Mouse (Mus musculus): ENCODE data around the gene Runx2.
A peak's percentile ranks its signal among the peaks of the same experiment; 100 is the strongest.

Runx2 gene

DNA sequence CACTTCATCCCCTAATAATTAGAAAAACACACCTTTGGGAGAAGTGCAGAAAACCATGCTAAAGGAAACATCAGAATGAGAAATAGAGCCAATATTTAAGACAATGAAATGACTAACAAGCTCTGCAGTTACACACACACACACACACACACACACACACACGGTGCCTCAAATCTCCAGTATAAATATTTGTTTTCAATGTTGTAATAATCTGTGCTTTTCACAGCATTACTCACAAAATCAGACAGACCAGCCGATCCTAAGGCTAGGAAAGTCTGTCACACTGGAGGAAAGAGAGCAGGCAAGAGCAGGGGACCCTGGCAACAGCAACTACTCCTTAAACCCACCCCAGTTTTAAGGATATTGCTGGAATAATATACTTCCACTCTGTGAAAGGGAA is 196.9 kb downstream of the Runx2 start:
- DNase-seq, result no peak

DNA sequence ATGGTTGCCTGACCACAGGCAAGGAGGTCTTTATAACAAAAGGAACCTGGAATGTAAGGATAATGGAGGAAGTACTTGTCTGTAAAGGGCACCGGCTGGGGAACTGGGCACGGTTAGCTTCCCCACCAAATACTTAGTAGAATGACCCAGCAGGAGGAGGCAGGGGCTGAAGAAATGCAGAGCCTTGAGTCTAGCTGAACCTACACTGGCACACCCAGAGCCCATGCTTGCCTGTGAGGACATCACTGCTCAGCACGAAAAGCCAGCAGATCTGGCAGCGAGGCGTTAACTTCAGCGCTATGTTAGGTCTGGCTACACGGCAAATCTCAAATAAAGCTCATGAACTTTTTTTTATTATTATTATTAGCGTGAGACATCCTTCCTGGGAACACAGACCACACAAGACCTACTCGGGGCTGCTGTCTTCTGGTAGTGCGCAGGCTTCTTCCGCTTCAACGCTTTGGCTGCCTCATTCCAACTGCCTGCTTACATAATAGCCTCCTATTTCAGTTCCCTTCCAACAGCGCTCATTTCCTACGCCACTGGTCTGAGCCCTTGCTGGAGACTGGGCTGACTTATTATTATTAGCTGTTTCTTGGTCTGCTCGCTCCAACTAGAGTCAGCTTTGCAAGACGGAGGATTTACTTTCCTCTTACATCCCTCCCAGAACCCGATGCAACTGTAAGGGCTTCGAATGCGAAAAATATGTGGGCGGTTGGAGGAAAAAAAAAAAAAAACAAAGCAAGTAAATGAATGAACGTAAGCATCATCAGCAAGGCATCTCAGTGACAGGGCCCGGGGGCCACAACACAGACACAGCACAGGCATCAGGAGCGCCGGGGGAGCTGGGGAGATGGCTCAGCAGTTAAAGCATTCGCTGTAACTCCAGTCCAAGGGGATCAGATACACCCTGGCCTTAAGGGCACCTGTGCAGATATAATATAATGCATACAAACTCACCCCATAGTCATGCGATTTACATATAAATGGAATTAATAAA is 200.6 kb downstream of the Runx2 start:
- DNase-seq, result peak; percentile 37

DNA sequence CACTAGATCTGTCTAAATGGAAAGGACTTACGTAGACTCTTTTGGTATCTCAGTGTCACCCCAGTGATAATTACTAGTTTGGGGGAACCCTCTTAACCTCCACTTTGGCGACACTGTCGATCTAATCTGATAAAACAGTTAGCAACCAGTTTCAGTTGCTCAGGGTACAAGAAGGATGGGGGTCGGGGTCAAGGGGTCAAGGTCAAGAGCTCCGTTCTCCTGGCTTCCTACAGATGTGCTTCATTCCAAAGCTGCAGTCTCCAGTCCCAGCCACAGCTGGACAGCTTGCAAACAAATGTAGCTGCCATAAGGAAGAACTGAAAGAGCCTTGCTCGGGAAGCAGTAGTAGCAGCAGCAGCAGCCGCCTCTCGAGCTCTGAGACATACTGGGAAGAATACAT is 202.0 kb downstream of the Runx2 start:
- DNase-seq, result no peak

DNA sequence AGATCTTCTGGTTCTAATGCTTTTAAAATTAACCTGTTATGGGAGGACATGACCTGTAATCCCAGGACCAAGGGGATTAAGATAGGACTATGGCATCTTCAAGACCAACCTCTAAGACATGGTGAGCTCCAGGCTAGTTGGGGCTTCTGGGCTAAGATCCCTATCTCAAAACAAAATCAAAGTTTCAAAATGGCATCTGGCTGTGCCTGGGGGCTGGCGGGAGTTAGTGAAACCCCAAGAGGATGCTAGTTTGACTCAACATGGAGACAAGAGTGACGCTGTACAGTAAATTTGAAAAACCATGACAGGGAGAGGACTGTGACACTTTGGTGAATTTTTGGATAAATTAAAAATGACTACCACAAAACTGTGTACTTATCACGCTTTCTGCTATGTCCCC is 202.6 kb downstream of the Runx2 start:
- DNase-seq, result no peak

DNA sequence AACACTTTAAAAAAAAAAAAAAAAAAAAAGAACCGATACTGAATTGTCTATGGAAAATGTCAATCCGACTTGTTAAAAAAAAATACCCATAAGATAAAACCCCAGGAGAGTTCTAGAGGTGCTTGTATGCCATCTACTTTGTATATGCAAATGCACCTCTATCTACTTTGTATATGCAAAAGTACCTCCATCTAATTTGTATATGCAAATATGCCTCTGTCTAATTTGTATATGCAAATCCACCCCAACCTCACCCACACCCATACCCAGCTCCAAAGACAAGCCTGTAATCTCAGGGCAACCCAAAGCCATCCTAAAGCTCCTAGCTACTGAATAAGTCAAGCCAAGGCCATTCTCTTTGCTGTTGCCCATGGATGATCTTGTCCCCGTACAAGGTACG is 203.1 kb downstream of the Runx2 start:
- no peak for DNase-seq

DNA sequence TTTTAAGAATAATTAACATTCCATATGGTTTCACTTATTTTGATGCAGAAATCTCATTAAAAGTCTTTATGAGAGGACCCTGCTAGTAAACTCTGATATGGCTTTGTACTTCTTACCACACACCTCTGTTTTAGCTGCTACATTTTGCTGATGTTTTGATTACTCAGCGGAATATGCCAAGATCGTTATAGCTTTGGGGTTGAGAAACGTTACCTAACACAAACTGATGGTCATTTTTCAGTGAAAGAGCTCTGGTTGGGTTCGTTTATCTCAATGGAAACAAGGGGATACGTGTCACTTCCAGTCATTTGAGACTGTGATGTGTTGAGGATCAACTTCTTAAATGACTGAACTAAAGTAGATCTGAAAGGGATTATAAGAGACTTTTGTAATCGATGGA is 203.8 kb downstream of the Runx2 start:
- DNase-seq, result no peak

DNA sequence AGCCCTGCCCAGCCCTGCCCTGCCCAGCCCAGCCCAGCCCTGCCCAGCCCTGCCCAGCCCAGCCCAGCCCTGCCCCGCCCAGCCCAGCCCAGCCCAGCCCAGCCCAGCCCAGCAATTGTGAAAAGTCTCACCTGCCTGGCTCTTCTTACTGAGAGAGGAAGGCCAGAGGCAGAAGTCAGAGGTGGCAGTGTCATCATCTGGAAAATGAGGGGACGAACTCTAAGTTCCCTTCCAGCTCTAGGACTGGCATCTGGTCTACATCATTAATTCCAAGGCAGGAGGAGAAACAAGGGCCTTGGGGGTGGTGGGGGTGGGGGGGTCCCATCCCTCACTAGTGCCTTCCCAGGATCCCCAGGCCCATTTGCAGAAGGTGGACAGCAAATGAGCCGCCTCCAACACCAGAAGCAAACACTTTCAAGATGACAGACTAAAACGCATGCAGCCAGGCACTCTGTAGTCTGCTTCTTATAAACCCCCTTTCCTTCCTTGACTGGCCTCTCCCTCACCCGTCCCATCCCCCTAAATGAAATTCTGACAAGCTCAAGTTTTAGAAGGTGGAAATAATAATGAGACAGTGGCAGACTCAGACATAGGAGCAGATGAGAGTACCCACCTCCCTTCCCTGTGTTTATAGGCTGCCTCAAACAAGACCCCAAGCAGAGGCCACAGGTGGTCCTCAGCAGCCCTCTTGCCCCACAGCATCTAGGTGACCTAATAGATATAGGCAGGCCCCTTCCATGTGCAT is 204.5 kb downstream of the Runx2 start:
- DNase-seq, result no peak

DNA sequence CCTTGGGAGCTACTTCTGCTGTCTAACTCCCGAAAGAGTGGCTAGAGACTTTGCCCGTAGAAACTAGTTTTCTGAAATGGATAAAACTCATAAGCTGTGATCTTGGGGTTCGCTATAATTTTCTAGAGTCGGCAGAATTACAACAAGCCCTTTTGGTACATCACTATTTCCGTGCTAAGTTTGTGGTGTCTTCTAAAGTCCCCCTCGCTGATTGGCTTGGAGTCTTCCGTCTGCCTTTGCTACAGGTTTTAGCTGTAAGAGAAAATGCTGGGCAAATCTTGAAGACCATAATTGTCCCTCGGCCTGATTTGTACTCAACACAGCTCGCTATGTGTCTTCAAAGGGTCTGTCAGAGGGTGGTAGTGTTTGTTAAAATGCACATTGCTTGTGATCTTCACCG is 205.2 kb downstream of the Runx2 start:
- no peak for DNase-seq

DNA sequence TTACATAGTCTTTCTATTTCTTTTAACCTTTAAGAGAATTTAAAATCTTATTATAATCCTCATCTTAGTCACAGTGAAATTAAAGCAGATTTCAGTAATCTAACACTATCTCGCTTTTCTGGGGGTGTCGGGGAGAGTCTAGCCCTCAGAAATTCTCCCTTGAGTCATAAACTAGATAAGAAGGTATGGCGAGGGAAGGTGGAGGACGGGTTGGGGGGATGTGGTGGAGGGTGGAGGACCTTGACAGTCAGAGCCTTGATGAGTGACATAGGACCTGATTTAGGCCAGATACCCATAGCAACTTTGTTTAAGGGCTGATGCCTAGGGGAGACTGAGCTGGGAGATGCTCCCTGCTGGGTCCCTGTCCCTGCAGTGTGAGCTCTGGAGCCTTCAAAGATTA is 205.7 kb downstream of the Runx2 start:
- DNase-seq, result no peak

DNA sequence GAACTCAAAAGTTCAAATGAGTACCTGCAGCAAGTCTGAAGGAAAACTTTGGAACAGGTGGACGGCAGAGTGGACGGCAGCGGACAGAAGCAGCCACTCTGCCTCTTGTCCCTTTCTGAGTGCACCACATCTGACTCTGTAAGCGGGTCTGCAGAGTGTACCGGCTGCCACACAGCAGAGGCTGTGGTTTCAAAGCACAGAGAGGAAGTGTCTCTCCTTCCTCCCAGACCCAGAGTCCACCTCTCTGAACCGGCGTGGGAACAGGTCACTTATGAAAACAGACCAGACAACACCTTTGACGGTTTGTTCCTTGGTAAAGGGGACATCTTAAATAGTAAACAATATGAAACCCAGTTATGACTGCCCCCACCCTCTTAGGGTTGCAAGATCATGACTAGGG is 207.2 kb downstream of the Runx2 start:
- no peak for DNase-seq

DNA sequence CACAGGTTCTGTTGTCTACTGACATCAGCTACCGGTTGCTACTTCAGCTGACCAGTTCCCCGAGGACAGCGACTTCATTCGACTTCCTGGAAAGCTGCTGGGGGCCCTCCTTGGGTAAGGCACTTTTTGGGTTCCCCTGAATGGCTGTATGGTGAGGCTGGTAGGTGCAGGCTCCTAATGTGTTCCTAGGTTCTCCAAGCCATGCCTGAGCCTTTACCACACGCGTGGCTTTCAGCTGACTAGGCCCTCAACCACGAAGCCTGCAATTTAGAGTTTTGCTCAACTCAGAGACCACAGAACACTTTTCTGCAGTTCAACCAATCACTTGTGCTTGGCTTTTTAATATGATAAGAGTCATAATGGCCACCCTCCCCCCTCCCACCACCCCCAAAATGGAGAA is 208.4 kb downstream of the Runx2 start:
- no peak for DNase-seq

DNA sequence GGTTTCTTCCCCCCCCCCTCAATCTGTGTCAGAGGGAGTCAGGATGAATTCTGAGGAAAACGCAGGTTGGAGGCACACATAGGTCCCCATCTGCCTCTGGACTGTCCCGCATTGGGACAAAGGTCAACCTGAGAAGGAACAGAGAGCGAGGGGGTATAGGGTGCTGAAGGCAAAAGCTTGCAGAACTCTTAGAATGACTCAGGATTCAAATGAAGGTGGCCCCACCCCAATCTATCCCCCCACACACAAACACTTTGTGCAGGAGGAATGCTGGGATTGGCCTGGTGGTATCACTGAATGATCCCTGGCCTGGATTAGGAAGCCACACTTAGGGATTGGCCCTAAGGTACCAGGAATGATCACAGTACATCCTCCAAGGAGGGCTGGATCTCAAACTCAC is 208.8 kb downstream of the Runx2 start:
- DNase-seq, result no peak

DNA sequence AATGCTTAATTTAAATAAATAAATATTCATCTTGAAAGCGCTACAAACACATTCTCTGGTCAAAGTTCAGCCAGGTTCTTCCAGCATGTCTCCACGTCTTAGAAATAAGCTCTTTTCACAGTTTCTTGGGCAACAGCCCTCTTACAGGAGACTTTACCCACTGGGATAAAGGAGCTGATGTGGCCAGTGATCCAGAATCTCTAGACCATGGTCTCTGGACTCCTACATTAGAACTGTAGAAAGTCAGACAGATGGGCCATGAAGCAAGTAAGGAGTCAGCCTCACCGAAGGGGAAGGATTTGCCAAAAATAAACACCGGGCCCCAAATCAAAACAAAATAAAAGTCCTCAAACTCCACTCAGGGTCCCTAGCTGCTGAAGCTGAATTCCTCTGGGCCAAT is 211.4 kb downstream of the Runx2 start:
- DNase-seq, result no peak

DNA sequence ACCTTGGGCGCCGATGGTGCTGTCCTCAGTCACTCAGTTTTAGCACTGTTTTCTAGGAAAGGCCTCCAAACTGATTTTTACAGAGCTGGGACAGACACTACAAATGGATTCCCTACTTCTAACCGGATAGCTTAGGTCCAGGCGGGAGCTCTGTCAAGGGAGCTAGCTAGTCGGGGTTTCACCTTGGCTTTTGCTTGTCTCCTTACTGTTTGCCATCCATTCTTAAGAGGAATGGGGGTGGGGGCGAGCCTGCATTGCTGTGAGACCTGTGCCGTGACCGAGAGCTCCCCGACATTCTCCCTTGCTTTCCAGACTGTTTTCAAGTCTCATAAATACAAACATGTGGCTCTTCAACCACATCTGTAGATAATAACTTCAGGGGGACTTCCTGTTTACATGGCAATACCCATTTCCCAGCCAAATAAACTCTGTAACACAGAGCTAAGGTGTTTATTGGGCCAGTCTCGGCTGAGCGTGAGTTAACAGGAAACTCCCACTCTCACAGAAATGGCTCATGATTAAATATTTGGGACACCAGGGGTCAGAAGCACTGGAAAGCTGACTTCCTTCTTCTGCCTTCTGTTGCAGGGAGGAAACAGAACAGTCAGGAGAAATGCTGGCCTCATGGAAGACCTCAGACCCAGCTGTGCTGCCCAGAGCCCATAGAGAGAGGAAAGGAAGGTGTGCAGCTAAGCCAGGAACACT is 213.1 kb downstream of the Runx2 start:
- DNase-seq, result no peak

DNA sequence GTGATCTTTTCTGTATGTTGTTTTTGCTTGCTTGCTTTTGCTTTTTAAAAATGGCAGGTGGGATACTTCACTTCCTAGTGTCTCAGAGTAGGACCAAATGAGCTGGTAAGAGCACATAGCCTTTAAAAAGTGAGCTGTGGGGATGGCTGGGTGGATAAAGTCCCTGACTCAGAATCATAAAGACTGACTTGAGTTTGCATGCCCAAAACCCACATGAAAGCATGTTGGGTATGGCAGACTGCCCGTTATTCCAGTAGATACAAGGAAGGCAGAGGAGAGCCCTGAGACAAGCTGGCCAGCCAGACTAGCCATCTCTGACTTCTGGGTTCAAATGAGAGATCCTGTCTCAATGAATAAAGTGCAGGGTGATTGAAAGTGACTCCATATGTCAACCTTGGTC is 214.7 kb downstream of the Runx2 start:
- no peak for DNase-seq

DNA sequence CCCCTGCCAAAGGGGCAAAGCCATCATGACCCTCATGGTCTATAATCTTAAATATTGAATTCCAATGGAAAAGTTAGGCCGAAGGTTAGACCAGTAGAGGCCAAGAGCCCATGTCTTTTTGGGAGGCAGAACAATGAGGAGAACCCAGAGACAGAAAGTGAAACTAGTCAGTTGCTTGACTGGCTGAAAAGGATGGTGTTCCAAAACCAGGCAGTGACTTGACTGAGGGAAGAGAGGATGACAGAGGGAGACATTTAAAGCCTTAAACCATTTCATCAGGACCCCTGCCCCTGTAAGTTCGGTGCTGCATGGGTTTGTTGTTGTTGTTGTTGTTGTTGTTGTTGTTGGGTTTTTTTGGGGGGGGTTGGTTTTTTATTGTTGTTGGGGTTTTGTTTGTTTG is 215.5 kb downstream of the Runx2 start:
- no peak for DNase-seq

DNA sequence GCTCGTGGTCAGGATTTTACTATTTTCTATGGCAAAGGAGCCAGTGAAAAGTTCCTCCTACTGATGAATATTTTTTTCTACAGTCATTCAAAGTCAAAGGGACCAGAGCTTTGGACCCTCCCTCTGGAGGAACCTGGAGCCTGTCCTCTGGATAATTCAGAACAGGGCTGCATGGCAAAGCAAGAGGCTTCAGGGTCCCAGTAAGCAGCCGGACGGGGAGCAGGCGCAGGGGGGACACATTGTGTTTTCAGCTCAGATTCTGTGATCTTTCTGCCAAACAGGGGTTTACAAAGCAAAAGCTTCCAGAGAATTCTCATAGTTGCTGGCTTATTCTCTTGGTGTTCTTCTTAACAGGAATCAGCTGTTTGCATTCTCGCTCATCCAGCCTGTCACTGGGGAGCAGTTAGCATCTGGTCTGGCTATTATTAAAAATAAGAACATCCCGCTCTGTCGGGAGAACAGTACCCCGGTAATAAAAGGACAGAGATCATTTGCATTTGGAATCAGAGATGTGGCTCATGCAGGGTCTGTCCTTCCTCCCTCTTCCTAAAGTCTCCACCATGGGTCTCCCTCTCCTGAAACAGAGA is 216.6 kb downstream of the Runx2 start:
- DNase-seq, result no peak

DNA sequence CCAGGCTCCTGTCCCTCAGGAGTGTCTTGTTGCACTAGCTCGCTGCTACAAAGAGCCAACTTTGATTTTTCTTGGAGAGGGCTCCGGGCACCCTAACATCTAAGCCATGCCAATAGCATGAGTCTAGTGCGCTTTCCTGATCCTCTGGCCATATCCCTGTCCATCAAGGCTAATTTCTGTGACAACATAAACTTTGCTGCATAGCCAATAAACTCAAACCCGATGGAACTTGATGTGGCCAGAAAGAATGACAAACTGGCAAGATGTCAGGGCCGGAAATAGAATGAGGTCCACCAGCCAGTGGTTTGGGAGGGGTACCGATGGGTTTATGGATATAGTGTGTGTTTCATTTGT is 221.9 kb downstream of the Runx2 start:
- no peak for DNase-seq

DNA sequence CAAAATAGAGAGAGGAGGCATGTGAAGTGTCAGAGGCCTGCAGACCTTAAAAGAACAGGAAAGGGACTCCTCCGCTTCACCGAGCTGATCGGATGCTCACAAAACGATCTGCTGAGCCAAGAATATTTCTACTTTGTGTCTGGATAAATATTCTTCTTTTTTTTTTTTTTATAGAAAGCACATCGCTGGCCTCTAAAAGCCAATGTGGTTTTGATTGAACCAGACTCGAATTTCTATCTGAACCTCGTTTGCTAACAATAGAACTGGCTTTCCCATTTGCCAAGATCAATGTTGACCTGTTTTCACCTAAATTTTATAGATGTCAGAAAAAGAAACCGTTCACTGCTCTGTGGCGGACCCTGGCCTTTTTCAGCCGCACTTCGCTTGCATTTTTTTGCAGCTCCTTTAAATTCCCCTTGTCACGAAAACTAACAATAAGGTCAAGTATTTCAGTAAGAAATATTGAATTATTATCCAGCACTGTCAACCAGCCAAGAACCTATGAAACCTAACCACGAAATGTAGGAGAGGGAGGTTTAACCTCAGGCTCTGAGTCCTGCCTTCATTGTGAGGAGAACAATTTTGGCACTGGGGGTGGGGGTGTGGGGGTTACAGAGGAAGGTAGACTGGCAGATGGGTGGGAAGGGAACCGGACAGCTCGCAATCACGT is 222.4 kb downstream of the Runx2 start:
- DNase-seq, result no peak

DNA sequence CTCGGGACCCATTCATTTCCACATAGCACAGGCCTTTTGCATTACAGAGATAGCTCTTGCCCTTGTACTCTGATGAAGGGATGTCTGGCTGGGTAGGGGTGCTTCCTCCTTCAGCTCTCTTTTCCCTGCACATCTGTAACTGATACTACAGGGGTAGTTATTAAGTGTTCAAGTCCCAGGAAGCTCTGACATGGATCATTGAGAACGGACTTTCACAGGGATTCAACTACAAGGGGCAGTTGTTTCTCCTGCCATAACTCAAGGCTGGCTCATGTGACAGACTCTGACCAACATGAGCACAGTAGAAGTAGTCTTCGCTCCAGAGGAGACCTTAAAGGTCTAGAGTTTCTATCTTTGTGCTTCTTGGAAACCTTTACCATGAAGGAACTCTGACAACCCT is 226.1 kb downstream of the Runx2 start:
- DNase-seq, result no peak

DNA sequence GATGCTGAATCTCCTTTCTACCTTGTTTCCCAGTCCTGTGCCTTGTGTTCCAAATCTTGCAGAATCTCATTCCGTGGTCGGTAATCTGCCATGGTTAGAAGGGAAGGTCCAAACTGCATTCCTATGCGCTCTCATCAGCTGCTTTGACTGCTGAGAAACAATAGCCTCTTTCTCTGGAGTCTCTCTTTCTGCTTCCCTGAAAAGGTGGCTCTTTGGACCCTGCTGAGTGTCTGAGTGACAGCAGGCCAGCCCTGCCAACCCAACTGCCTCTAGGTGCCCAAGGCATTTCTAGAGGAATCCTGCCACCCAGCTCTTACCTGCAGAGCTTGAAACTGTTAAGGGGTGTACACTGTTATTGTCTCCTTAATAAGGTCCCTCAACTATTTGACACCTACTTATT is 226.6 kb downstream of the Runx2 start:
- DNase-seq, result no peak

DNA sequence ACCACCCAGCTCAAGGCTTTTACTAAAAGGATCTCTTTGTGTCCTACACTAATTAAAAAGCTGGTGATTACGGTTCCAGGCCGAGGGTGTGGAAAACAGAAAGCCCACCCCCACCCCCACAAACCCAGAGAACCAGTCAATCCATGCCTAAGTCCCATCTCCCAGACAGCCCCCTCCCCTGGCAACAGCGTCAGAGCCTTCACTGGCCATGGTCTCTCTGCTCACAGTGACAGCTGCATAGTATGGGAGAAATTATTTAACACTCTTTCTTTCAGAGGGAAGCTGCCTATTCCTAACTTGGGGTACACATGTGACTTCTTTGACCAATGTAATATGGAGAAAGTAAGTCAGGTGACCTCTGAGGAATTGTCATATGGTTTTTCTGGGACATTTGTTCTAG is 228.4 kb downstream of the Runx2 start:
- DNase-seq, result no peak

DNA sequence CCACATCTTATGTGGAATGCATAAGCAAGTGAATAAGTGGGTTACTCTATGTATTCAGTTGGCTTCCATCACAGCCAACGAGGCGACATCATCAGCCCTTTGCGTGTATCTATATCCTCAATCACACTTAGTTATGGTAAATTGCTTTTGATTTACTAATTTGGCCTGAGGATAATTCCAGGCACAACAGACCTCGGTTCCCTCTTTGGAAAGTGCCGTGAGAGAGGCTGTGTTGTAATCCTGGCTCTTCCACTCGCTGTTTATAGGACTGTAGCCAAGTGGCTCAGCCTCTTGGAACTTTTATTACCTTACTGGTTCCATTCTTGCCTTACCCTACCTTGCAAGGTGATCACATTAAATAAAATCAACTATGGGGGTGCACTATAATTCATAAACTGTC is 229.8 kb downstream of the Runx2 start:
- no peak for DNase-seq
